Mouse (Mus musculus): ENCODE measurements around the gene March2. TPM values are rescaled to one million over a fixed set of nuclear protein-coding genes. Genes with fewer than 3 reads are reported as not detected.

Gene March2
- total RNA-seq, 2 experiments from 2014 or later, result 312 to 409 TPM

DNA sequence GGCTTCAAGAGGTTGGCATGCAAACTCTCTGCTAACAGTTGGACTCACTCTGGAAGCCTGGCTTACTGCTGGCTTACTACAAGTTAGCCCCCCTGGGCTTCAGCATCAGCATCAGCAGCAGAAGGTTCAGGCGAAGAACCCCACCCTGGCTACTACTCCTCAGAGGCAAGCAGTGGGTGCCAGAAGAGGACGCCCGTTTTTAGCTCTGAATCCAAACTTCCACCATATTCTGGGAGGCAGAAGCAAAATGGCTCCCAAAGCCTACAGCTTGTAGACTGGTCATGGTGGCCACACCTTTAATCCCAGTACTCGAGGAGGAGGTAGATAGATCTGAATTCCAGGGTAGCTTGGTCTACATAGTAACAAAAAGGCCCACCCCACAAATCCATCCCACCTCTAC, 74.4 kb downstream of the March2 start:
- no peak for ATAC-seq (replicated peaks; ENCODE audit: low FRiP score, poor library complexity, severe bottlenecking)

DNA sequence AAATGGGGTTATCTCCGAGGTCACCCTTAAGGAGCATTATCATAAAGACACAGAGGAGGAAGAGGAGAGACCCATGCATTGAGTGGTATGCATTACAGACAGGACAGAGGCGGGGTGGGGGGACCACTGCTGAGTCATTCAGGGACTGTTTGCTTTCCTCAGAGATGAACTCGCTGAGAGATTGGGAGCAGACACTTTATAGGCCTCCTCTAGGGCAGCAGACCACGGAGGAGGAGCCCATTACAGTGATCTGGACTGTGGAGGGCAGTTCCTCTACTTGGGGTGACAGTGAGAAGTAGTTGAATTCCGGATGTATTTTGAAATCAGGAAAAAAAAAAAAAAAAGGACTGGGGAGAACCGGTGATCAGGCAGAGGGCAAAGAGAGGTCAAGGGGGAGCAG, 78.7 kb downstream of the March2 start:
- no peak for ATAC-seq (replicated peaks; ENCODE audit: low FRiP score, poor library complexity, severe bottlenecking)

DNA sequence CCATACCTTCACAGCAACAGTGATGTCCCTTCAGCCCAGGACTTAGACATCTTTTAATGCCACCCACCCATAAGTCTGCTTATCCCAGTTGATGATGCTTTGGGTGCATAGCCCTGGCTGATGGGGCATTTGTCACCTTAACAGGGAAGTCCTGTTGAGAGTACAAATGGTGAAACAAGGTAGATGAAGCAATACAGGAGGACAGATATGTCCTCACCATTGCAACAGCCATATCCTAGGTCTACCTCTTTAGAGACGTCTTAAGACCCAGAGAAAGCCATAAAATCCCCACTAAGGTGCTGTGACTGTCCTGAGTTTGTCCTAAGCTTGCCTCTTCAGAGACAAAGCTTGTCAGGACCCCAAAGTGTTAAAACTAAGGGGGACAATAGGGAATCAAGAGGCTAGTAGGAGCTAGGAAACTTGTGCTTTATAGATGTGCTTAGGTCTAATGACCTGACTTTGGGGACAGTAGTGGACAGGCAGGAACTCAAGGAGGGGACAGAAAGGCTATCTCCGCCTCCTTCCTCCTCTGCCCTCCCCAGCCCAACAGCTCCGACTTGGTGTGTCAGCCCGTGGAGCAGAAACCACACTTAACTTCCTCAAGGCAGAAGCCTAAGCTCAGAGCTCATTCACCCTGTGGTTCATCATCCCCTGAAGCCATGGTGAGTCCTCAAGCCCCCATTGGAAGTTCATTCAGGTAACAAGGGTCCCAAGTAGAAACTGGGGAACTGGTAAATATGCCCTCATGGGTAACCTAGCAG, 80.8 kb downstream of the March2 start, which contains the start of gene Pram1:
Pram1 (plus strand) TSS at position 541 of the 761 bp plus-strand sequence.
- ATAC-seq (replicated peaks; ENCODE audit: low FRiP score, poor library complexity, severe bottlenecking), result no peak

DNA sequence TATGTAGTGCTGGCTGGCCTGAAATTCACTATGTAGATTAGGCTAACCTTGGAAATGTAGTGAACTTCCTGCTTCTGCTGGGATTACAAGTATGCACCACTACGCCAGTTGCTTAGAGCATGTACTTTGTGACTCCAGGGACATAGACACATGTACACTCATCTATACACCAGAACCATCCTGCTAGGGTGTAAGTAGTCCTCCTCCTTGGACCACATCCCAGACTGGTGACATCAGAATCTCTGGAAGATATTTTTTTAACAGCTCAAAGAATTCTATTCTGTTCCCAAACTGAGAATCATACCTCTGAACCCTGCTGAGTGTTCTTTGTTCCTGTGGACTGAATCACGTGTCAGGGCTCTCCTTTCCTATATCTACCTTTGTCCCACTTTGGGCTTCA, 81.4 kb downstream of the March2 start:
- ATAC-seq (replicated peaks; ENCODE audit: low FRiP score, poor library complexity, severe bottlenecking), result no peak

Other genes with a start within 250 kb of the March2 start
- 8.8 and 9.4 TPM in 2 replicates for gene Adamts10, start 194.5 kb downstream of the March2 start, total RNA-seq (2015; ENCODE audit: low replicate concordance)
- gene Adamts10, start 194.5 kb downstream of the March2 start, total RNA-seq (2017; ENCODE audit: low replicate concordance), result 4.2 and 5.6 TPM in 2 replicates
- 20.2 and 36.5 TPM in 2 replicates for gene Myo1f, start 163.0 kb downstream of the March2 start, total RNA-seq (2015; ENCODE audit: low replicate concordance)
- gene Myo1f, start 163.0 kb downstream of the March2 start, total RNA-seq (2017; ENCODE audit: low replicate concordance), result 21.4 TPM in 2 replicates
- 31.4 and 36.5 TPM in 2 replicates for gene Zfp414, start 89.6 kb downstream of the March2 start, total RNA-seq (2015; ENCODE audit: low replicate concordance)
- gene Zfp414, start 89.6 kb downstream of the March2 start, total RNA-seq (2017; ENCODE audit: low replicate concordance), result 22.3 and 28.9 TPM in 2 replicates
- gene Pram1, start 80.6 kb downstream of the March2 start, total RNA-seq (2015; ENCODE audit: low replicate concordance), result 5.4 and 7.6 TPM in 2 replicates
- gene Pram1, start 80.6 kb downstream of the March2 start, total RNA-seq (2017; ENCODE audit: low replicate concordance), result 5.4 and 12.7 TPM in 2 replicates
- gene Hnrnpm, start 31.8 kb downstream of the March2 start, total RNA-seq (2015; ENCODE audit: low replicate concordance), result 585 and 697 TPM in 2 replicates
- gene Hnrnpm, start 31.8 kb downstream of the March2 start, total RNA-seq (2017; ENCODE audit: low replicate concordance), result 520 and 703 TPM in 2 replicates
- gene Rab11b, start 41.9 kb upstream of the March2 start, total RNA-seq (2015; ENCODE audit: low replicate concordance), result 59.1 and 87.6 TPM in 2 replicates
- 42.6 and 46.8 TPM in 2 replicates for gene Rab11b, start 41.9 kb upstream of the March2 start, total RNA-seq (2017; ENCODE audit: low replicate concordance)
- gene Angptl4, start 63.2 kb upstream of the March2 start, total RNA-seq (2015; ENCODE audit: low replicate concordance), result 0.36 and 0.84 TPM in 2 replicates
- 0.77 TPM in 1 of 2 replicates, not detected in the other for gene Angptl4, start 63.2 kb upstream of the March2 start, total RNA-seq (2017; ENCODE audit: low replicate concordance)
- 5.0 TPM in 1 of 2 replicates, not detected in the other for gene Kank3, start 91.8 kb upstream of the March2 start, total RNA-seq (2015; ENCODE audit: low replicate concordance)
- gene Kank3, start 91.8 kb upstream of the March2 start, total RNA-seq (2017; ENCODE audit: low replicate concordance), result 2.7 TPM in 1 of 2 replicates, not detected in the other
- 383 and 392 TPM in 2 replicates for gene Rps28, start 105.9 kb upstream of the March2 start, total RNA-seq (2015; ENCODE audit: low replicate concordance)
- 429 and 508 TPM in 2 replicates for gene Rps28, start 105.9 kb upstream of the March2 start, total RNA-seq (2017; ENCODE audit: low replicate concordance)
- 95.5 and 109 TPM in 2 replicates for gene Ndufa7, start 105.9 kb upstream of the March2 start, total RNA-seq (2015; ENCODE audit: low replicate concordance)
- 42.4 and 46.1 TPM in 2 replicates for gene Ndufa7, start 105.9 kb upstream of the March2 start, total RNA-seq (2017; ENCODE audit: low replicate concordance)
- gene Cd320, start 124.4 kb upstream of the March2 start, total RNA-seq (2015; ENCODE audit: low replicate concordance), result 2.9 TPM in 1 of 2 replicates, not detected in the other
- 0.39 TPM in 1 of 2 replicates, not detected in the other for gene Cd320, start 124.4 kb upstream of the March2 start, total RNA-seq (2017; ENCODE audit: low replicate concordance)
- not detected in 2 replicates for gene Gm7029, start 155.2 kb upstream of the March2 start, total RNA-seq (2015; ENCODE audit: low replicate concordance)
- gene Gm7029, start 155.2 kb upstream of the March2 start, total RNA-seq (2017; ENCODE audit: low replicate concordance), result not detected in 2 replicates
- gene Kifc1, start 172.0 kb upstream of the March2 start, total RNA-seq (2015; ENCODE audit: low replicate concordance), result 89.3 and 150 TPM in 2 replicates
- 479 and 506 TPM in 2 replicates for gene Kifc1, start 172.0 kb upstream of the March2 start, total RNA-seq (2017; ENCODE audit: low replicate concordance)
- gene Platr17, start 186.5 kb upstream of the March2 start, total RNA-seq (2015; ENCODE audit: low replicate concordance), result not detected in 2 replicates
- not detected in 2 replicates for gene Platr17, start 186.5 kb upstream of the March2 start, total RNA-seq (2017; ENCODE audit: low replicate concordance)
- gene Daxx, start 190.7 kb upstream of the March2 start, total RNA-seq (2015; ENCODE audit: low replicate concordance), result 18.0 and 23.9 TPM in 2 replicates
- gene Daxx, start 190.7 kb upstream of the March2 start, total RNA-seq (2017; ENCODE audit: low replicate concordance), result 23.4 and 29.3 TPM in 2 replicates
- gene Tapbp, start 197.2 kb upstream of the March2 start, total RNA-seq (2015; ENCODE audit: low replicate concordance), result 86.1 and 88.4 TPM in 2 replicates
- gene Tapbp, start 197.2 kb upstream of the March2 start, total RNA-seq (2017; ENCODE audit: low replicate concordance), result 88.8 and 97.2 TPM in 2 replicates
- 11.7 and 23.8 TPM in 2 replicates for gene Zbtb22, start 197.2 kb upstream of the March2 start, total RNA-seq (2015; ENCODE audit: low replicate concordance)
- 20.3 and 28.8 TPM in 2 replicates for gene Zbtb22, start 197.2 kb upstream of the March2 start, total RNA-seq (2017; ENCODE audit: low replicate concordance)
- gene Rgl2, start 210.9 kb upstream of the March2 start, total RNA-seq (2015; ENCODE audit: low replicate concordance), result 8.6 and 13.4 TPM in 2 replicates
- 11.3 and 29.0 TPM in 2 replicates for gene Rgl2, start 210.9 kb upstream of the March2 start, total RNA-seq (2017; ENCODE audit: low replicate concordance)
- 52.0 and 68.1 TPM in 2 replicates for gene Pfdn6, start 221.7 kb upstream of the March2 start, total RNA-seq (2015; ENCODE audit: low replicate concordance)
- 40.0 and 109 TPM in 2 replicates for gene Pfdn6, start 221.7 kb upstream of the March2 start, total RNA-seq (2017; ENCODE audit: low replicate concordance)
- 3.6 and 11.3 TPM in 2 replicates for gene Wdr46, start 222.0 kb upstream of the March2 start, total RNA-seq (2015; ENCODE audit: low replicate concordance)
- 4.6 and 8.2 TPM in 2 replicates for gene Wdr46, start 222.0 kb upstream of the March2 start, total RNA-seq (2017; ENCODE audit: low replicate concordance)
- gene B3galt4, start 232.8 kb upstream of the March2 start, total RNA-seq (2015; ENCODE audit: low replicate concordance), result not detected in 2 replicates
- gene B3galt4, start 232.8 kb upstream of the March2 start, total RNA-seq (2017; ENCODE audit: low replicate concordance), result 0.26 and 2.8 TPM in 2 replicates
- gene Vps52, start 237.1 kb upstream of the March2 start, total RNA-seq (2015; ENCODE audit: low replicate concordance), result 8.0 and 18.4 TPM in 2 replicates
- gene Vps52, start 237.1 kb upstream of the March2 start, total RNA-seq (2017; ENCODE audit: low replicate concordance), result 11.5 and 17.8 TPM in 2 replicates
- gene Rps18, start 237.3 kb upstream of the March2 start, total RNA-seq (2015; ENCODE audit: low replicate concordance), result 779 and 808 TPM in 2 replicates
- 194 and 380 TPM in 2 replicates for gene Rps18, start 237.3 kb upstream of the March2 start, total RNA-seq (2017; ENCODE audit: low replicate concordance)

Measured in erythroid progenitor cell, adult 5-6 weeks (primary cell).